Mouse (Mus musculus): ENCODE results near the gene Gm5157.
"Not testable (repeated sequence)": the region's sequence is repeated elsewhere in the genome, so short reads cannot be mapped to it uniquely, and the experiment has no call there.

GRCm38 (mm10) chr7:21161885-21162284 lies 28.3 kb downstream of the Gm5157 start, which contains the start of gene Vmn1r123:
- TF ChIP-seq CTCF (IDR thresholded peaks at IDR 0.05; ENCODE audit: borderline replicate concordance, extremely low read depth, insufficient read depth, insufficient read length); POLR2A (IDR thresholded peaks at IDR 0.05; ENCODE audit: borderline replicate concordance, extremely low read depth, insufficient read depth, insufficient read length, poor library complexity, severe bottlenecking): not testable (repeated sequence)

Measured in brain, embryonic 14.5 days (tissue).